In the genomic region with DNA sequence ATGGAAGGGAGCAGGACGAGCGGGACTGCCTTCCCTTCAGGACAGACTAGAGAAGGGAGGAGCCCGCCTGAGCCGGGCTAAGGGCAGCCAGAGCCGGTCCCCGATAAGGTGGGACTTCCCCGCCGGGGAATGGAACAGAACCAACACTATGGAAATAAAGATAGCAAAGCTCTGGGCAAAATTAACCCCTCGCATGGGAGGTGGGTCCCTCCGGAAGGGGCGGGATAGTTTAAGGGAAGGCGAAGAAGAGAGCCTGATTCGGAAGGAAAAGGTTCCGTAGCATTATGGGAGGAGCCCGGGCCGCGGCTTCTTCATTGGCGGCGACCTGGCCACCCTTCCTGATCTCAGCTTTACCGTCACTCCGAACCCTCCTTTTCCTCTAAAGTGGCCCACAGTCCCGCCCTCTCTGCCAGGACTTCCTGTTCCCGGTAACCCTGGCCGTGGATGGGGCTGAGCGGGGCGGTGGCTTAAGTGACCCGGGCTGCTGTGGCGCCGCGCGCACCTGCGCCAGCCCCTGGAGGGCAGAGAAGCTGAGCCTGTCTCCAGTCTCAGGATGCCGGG, we compare ENCODE assay signal across 8 mouse cellular contexts. TPM values are rescaled to one million over a fixed set of nuclear protein-coding genes. Genes with fewer than 3 reads are reported as not detected.
DNase-seq lines count a peak whose midpoint lies in the region; ATAC-seq and TF ChIP-seq lines count a peak whose summit lies in the region.

Rnf31 (plus strand) TSS at position 378 of the 561 bp plus-strand sequence.

- TF ChIP-seq RAD21 in CH12.LX (IDR thresholded peaks at IDR 0.05; ENCODE audit: low read depth, low read length), result no peak

- peak within 1 kb of the TSS; percentile 79 to 94 (median 91) for H3K4me3 ChIP-seq in CH12.LX (replicated peaks in 1 of 3; ENCODE audit: low read depth in 2 of 3, low read length in 2 of 3, poor library complexity in 1 of 3)
- H3K4me3 ChIP-seq in forebrain, embryonic 10.5 days, result peak within 1 kb of the TSS; percentile 94
- H3K4me3 ChIP-seq in heart, embryonic 15.5 days, result peak within 1 kb of the TSS; percentile 85
- peak within 1 kb of the TSS; percentile 79 to 96 for H3K4me3 ChIP-seq in liver, embryonic 14.5 days (ENCODE audit: insufficient read depth in 1 of 2, low read depth in 2 of 2, low read length in 2 of 2)
- peak within 1 kb of the TSS; percentile 85 for H3K4me3 ChIP-seq in neural tube, embryonic 11.5 days (ENCODE audit: low read depth, low read length)
- H3K4me3 ChIP-seq in testis, adult 2 months (ENCODE audit: control insufficient read depth, low read depth, low read length), result peak within 1 kb of the TSS; percentile 88

- H3K27me3 ChIP-seq in CH12.LX (replicated peaks), result no peaks in the 10 kb centered on the region
- H3K27me3 ChIP-seq in forebrain, embryonic 10.5 days (ENCODE audit: poor library complexity, severe bottlenecking), result no peaks in the 10 kb centered on the region
- no peaks in the 10 kb centered on the region for H3K27me3 ChIP-seq in heart, embryonic 15.5 days
- H3K27me3 ChIP-seq in liver, embryonic 14.5 days (ENCODE audit: control insufficient read depth, insufficient read depth, low read length), result no peaks in the 10 kb centered on the region
- H3K27me3 ChIP-seq in neural tube, embryonic 11.5 days (ENCODE audit: control insufficient read depth, insufficient read depth, low read length), result no peaks in the 10 kb centered on the region
- H3K27me3 ChIP-seq in testis, adult 2 months (ENCODE audit: control insufficient read depth, insufficient read depth, low read length), result no peaks in the 10 kb centered on the region

- dilution Hi-C loops in CH12.LX (cut with MboI; ENCODE audit: extremely low pct_ligation_motif_present, extremely low pct_unique_long_range_greater_than_20kb, low sequenced_read_pairs), result no loop called here

- H3K36me3 ChIP-seq in CH12.LX (replicated peaks in 1 of 2; ENCODE audit: control insufficient read depth in 1 of 2, insufficient read depth in 1 of 2, low read length in 1 of 2), result peaks cover 42 to 60% of the 10 kb centered on the region in 2 experiments
- peaks cover 47% of the 10 kb centered on the region for H3K36me3 ChIP-seq in forebrain, embryonic 10.5 days (replicated peaks)
- H3K36me3 ChIP-seq in heart, embryonic 15.5 days, result peaks cover 29% of the 10 kb centered on the region
- H3K36me3 ChIP-seq in liver, embryonic 14.5 days (replicated peaks; ENCODE audit: control insufficient read depth, insufficient read depth, low read depth), result peaks cover 15% of the 10 kb centered on the region
- H3K36me3 ChIP-seq in neural tube, embryonic 11.5 days (ENCODE audit: control insufficient read depth, insufficient read depth, low read length), result peaks cover 8% of the 10 kb centered on the region
- H3K36me3 ChIP-seq in testis, adult 2 months (ENCODE audit: control insufficient read depth, insufficient read depth, low read length), result no peaks in the 10 kb centered on the region

- no peak for TF ChIP-seq CTCF in CH12.LX (conservative IDR thresholded peaks at IDR 0.05 in 1 of 2, IDR thresholded peaks at IDR 0.05 in 1 of 2; ENCODE audit: low read depth in 2 of 2, low read length in 2 of 2)
- TF ChIP-seq CTCF in liver, embryonic 14.5 days (IDR thresholded peaks at IDR 0.05; ENCODE audit: low read depth), result peak; percentile 0; the same call in 1 of the 2 replicates
- no peak for TF ChIP-seq CTCF in testis, adult 2 months (IDR thresholded peaks at IDR 0.05; ENCODE audit: control insufficient read depth, insufficient read depth, insufficient replicate concordance, low read depth, low read length)

- peak within 1 kb of the TSS; percentile 97 for H3K27ac ChIP-seq in CH12.LX (ENCODE audit: insufficient read depth, low read depth)
- peak within 1 kb of the TSS; percentile 93 for H3K27ac ChIP-seq in forebrain, embryonic 10.5 days
- peak within 1 kb of the TSS; percentile 96 for H3K27ac ChIP-seq in heart, embryonic 15.5 days
- peak within 1 kb of the TSS; percentile 97 for H3K27ac ChIP-seq in liver, embryonic 14.5 days
- H3K27ac ChIP-seq in neural tube, embryonic 11.5 days (ENCODE audit: low read depth, low read length), result peak within 1 kb of the TSS; percentile 86
- peak within 1 kb of the TSS; percentile 87 for H3K27ac ChIP-seq in testis, adult 2 months (ENCODE audit: control insufficient read depth, insufficient read depth, low read depth, low read length)

- H3K4me2 ChIP-seq in CH12.LX (ENCODE audit: insufficient read depth, low read depth, poor library complexity, severe bottlenecking), result peak within 1 kb of the TSS; percentile 81
- H3K4me2 ChIP-seq in heart, embryonic 15.5 days, result peak within 1 kb of the TSS; percentile 92
- H3K4me2 ChIP-seq in liver, embryonic 14.5 days (ENCODE audit: low read depth), result peak within 1 kb of the TSS; percentile 75
- H3K4me2 ChIP-seq in neural tube, embryonic 11.5 days (ENCODE audit: low read depth), result peak within 1 kb of the TSS; percentile 98

- WGBS in forebrain, embryonic 10.5 days, result under 1% methylated on average over 33 of the region's 33 CpGs
- WGBS in heart, embryonic 15.5 days, result under 1% methylated on average over 33 of the region's 33 CpGs
- 0% methylated on average over 33 of the region's 33 CpGs for WGBS in liver, embryonic 14.5 days (ENCODE audit: insufficient replicate concordance)
- under 1% methylated on average over 33 of the region's 33 CpGs for WGBS in neural tube, embryonic 11.5 days

- ATAC-seq in heart, embryonic 15.5 days (replicated peaks; ENCODE audit: insufficient number of reproducible peaks, insufficient read depth, low FRiP score, low read depth), result peak; percentile 89
- ATAC-seq in liver, embryonic 14.5 days (ENCODE audit: insufficient read depth), result peak; percentile 87
- peak; percentile 86 for ATAC-seq in neural tube, embryonic 11.5 days (ENCODE audit: insufficient read depth, low FRiP score, low TSS enrichment)

- in situ Hi-C loops in CH12.LX (cut with MboI; ENCODE audit: low pct_ligation_motif_present, low pct_unique_long_range_greater_than_20kb, low sequenced_read_pairs), result no loop called here

- H3K4me1 ChIP-seq in CH12.LX (ENCODE audit: control insufficient read depth in 1 of 2, insufficient read depth in 2 of 2), result peaks cover 0 to 45% of the 10 kb centered on the region in 2 experiments; a peak in 3 of 4 replicates
- peaks cover 48% of the 10 kb centered on the region for H3K4me1 ChIP-seq in forebrain, embryonic 10.5 days
- H3K4me1 ChIP-seq in heart, embryonic 15.5 days (replicated peaks), result peaks cover 26% of the 10 kb centered on the region
- peaks cover 14 to 17% of the 10 kb centered on the region in 2 experiments for H3K4me1 ChIP-seq in liver, embryonic 14.5 days (replicated peaks; ENCODE audit: control insufficient read depth in 2 of 2, insufficient read depth in 2 of 2, low read length in 1 of 2)
- H3K4me1 ChIP-seq in neural tube, embryonic 11.5 days (ENCODE audit: control insufficient read depth, insufficient read depth, low read length), result peaks cover 7% of the 10 kb centered on the region
- peaks cover 16% of the 10 kb centered on the region for H3K4me1 ChIP-seq in testis, adult 2 months (ENCODE audit: control insufficient read depth, insufficient read depth, low read length)

- peaks cover 35% of the 10 kb centered on the region for H3K79me2 ChIP-seq in CH12.LX (replicated peaks; ENCODE audit: control insufficient read depth, extremely low read depth, insufficient read depth, poor library complexity, severe bottlenecking)

- TF ChIP-seq POLR2A in CH12.LX (IDR thresholded peaks at IDR 0.05; ENCODE audit: low read depth, low read length), result peak; percentile 67
- TF ChIP-seq POLR2A in testis, adult 2 months (IDR thresholded peaks at IDR 0.05; ENCODE audit: control insufficient read depth, low read depth, low read length), result peak; percentile 38; the same call in 1 of the 2 replicates

- TF ChIP-seq EP300 in CH12.LX (IDR thresholded peaks at IDR 0.05; ENCODE audit: low read length), result no peak
- TF ChIP-seq EP300 in liver, embryonic 14.5 days (IDR thresholded peaks at IDR 0.05; ENCODE audit: low read depth), result no peak; the same call in 1 of the 2 replicates

- H3K9me3 ChIP-seq in CH12.LX (replicated peaks; ENCODE audit: low read length), result no peaks in the 10 kb centered on the region
- H3K9me3 ChIP-seq in forebrain, embryonic 10.5 days, result no peaks in the 10 kb centered on the region
- no peaks in the 10 kb centered on the region for H3K9me3 ChIP-seq in heart, embryonic 15.5 days (replicated peaks)
- H3K9me3 ChIP-seq in liver, embryonic 14.5 days (ENCODE audit: control insufficient read depth, low read length), result no peaks in the 10 kb centered on the region
- no peaks in the 10 kb centered on the region for H3K9me3 ChIP-seq in neural tube, embryonic 11.5 days (ENCODE audit: control insufficient read depth, low read length)

- H3K9ac ChIP-seq in CH12.LX (ENCODE audit: insufficient read depth, low read depth), result peak within 1 kb of the TSS; percentile 89
- H3K9ac ChIP-seq in heart, embryonic 15.5 days, result peak within 1 kb of the TSS; percentile 88
- H3K9ac ChIP-seq in liver, embryonic 14.5 days (replicated peaks), result peak within 1 kb of the TSS; percentile 77
- H3K9ac ChIP-seq in neural tube, embryonic 11.5 days (ENCODE audit: low read length), result peak within 1 kb of the TSS; percentile 83

- peak; percentile 97 for DNase-seq in CH12.LX (ENCODE audit: extremely low read depth)
- DNase-seq in c-Kit-positive CD71-negative TER-119-negative erythroid progenitor cells, embryonic 14.5 days (ENCODE audit: low read depth), result peak; percentile 95
- DNase-seq in forebrain, embryonic 10.5 days (ENCODE audit: extremely low spot score, low spot score), result peak; percentile 93
- peak; percentile 97 to 99 for DNase-seq in kidney, postnatal 25 days
- peak; percentile 94 to 95 (median 95) for DNase-seq in liver, embryonic 14.5 days (ENCODE audit: low read depth in 3 of 3, low spot score in 3 of 3)
- DNase-seq in neural tube, embryonic 11.5 days (ENCODE audit: low spot score), result peak; percentile 89

TF ChIP-seq in CH12.LX, 34 proteins besides CTCF, POLR2A, EP300 and RAD21 (continues in another document):
- TF ChIP-seq SMC3 (IDR thresholded peaks at IDR 0.05; ENCODE audit: low read depth, low read length) (no peak), CHD2 (IDR thresholded peaks at IDR 0.05; ENCODE audit: low read length) (peak; percentile 11; the same call in 1 of the 2 replicates), NRF1 (IDR thresholded peaks at IDR 0.05; ENCODE audit: low read depth, low read length) (peak; percentile 68), KAT2A (IDR thresholded peaks at IDR 0.05; ENCODE audit: insufficient replicate concordance, low read length) (no peak), USF2 (conservative IDR thresholded peaks at IDR 0.05; ENCODE audit: low read depth, low read length) (no peak)

RNA-seq across cellular contexts. Expression of gene Rnf31, which starts in this region (rescaled TPM):
- total RNA-seq in CH12.LX (2012; rRNA removed) (14.8 and 15.9 TPM in 2 replicates), CH12.LX (2014; rRNA removed) (3.2 and 3.8 TPM in 2 replicates)
- polyA plus RNA-seq in CH12.LX (2012; ENCODE audit: insufficient read length, low read depth), result 18.2 and 22.6 TPM in 2 replicates
- 20.5 and 21.3 TPM in 2 replicates for polyA plus RNA-seq in forebrain, embryonic 10.5 days (2016; fragmentation: Nextera tagmentation; extraction: Ambion mirVana)
- 15.8 and 17.4 TPM in 2 replicates for polyA plus RNA-seq in heart, embryonic 15.5 days (2015; fragmentation: Nextera tagmentation; extraction: Ambion mirVana)
- polyA plus RNA-seq in liver, embryonic 14.5 days (2012; rRNA removed), result 6.2 and 6.5 TPM in 2 replicates
- 6.6 and 7.6 TPM in 2 replicates for polyA plus RNA-seq in liver, embryonic 14.5 days (2014; fragmentation: Nextera tagmentation; extraction: Ambion mirVana)
- polyA plus RNA-seq in neural tube, embryonic 11.5 days (2014; fragmentation: Nextera tagmentation; extraction: Ambion mirVana), result 10.2 and 13.0 TPM in 2 replicates
- polyA plus RNA-seq in testis, adult 2 months (2012; rRNA removed), result 7.8 and 8.9 TPM in 2 replicates

Comparison
In these comparisons a context has a peak if more than half of its experiments do, and no peak if none do; other contexts are left out.
1. Peak in every context shown above with its lines: DNase-seq, ATAC-seq, H3K4me3 ChIP-seq and H3K27ac ChIP-seq.